Mouse (Mus musculus) embryonic fibroblast, embryonic 13.5 days (primary cell): ENCODE results near the gene Cdk14.

ENCODE experiments used
- CTCF ChIP-seq: IDR thresholded peaks from 2 replicates; pipeline ENCODE4 v1.5.1; 2011; ENCODE audit warnings: mild to moderate bottlenecking, control low read depth, low read length, moderate library complexity, borderline replicate concordance; ENCODE audit not compliant: insufficient read depth
- POLR2A ChIP-seq: IDR thresholded peaks from 2 replicates; pipeline ENCODE4 v1.6.1; 2011; ENCODE audit warnings: low read depth, mild to moderate bottlenecking, control low read depth, low read length, moderate library complexity

DNA sequence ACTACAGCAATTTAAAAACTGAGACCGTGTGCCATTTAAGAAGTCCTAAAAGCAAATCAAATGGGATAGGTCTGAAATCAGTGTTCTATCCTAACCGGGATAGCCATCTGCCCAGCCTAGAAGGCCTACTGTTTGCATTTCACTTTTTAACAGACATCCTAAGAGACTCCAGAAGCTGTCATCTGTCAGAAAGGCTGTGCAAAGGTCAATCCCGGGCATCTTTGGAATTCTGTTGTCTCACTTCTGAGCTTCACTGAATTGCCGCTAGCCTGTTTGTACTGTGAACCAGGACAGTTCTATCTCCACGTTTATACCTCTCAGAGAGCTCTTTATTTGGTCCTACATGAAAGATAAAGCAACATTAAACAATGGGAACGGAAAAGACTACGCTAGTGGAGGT lies 159.8 kb downstream of the Cdk14 start:
- TF ChIP-seq CTCF (no peak), POLR2A (no peak)
